Mouse (Mus musculus): ENCODE data around the gene Lcp1. TPM values are rescaled to one million over a fixed set of nuclear protein-coding genes. Genes with fewer than 3 reads are reported as not detected.

The Lcp1 gene
- polyA plus RNA-seq, 1 experiment from 2014 or later = 16.6 TPM

DNA sequence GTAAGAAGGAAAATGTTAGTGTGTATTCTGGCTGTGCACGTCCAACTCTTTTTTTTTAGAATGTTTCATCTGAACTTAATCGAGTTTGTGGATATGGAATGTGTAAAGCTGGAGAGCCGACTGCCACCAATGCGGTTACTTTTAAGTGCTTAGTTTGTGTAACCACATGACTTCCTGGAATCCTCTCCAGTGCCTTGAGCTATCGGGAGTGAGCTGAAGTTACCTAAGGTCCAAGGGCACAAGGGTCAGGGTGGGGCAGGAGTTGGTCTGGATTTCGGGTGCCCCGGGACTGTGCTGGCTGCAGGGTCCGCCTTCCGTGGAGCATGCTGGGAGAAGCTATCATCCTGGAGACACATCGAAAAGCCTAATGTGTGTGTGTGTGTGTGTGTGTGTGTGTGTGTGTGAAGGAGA, 47.9 kb downstream of the Lcp1 start:
- WGBS = 89% methylated on average over 10 of the region's 10 CpGs

GRCm38 (mm10) chr14:75179255-75179963, 48.5 kb downstream of the Lcp1 start:
- no peak overlapping the region for H3K4me2 ChIP-seq (replicated peaks)
- H3K9me3 ChIP-seq = no peaks in the 10 kb centered on the region
- no peak overlapping the region for H3K4me3 ChIP-seq (replicated peaks)
- H3K27ac ChIP-seq = no peak overlapping the region
- no peaks in the 10 kb centered on the region for H3K4me1 ChIP-seq (replicated peaks)
- H3K9ac ChIP-seq (replicated peaks) = no peak overlapping the region
- H3K36me3 ChIP-seq = no peaks in the 10 kb centered on the region
- ATAC-seq = no peak
- 82% methylated on average over 20 of the region's 20 CpGs for WGBS
- H3K27me3 ChIP-seq = no peaks in the 10 kb centered on the region

More for the DNA sequence above, 47.9 kb downstream of the Lcp1 start:
- no peak for ATAC-seq
- no peak overlapping the region for H3K4me2 ChIP-seq (replicated peaks)
- H3K27ac ChIP-seq = no peak overlapping the region
- H3K36me3 ChIP-seq = no peaks in the 10 kb centered on the region
- no peak overlapping the region for H3K4me3 ChIP-seq (replicated peaks)
- no peaks in the 10 kb centered on the region for H3K4me1 ChIP-seq (replicated peaks)
- H3K27me3 ChIP-seq = no peaks in the 10 kb centered on the region
- no peaks in the 10 kb centered on the region for H3K9me3 ChIP-seq
- no peak overlapping the region for H3K9ac ChIP-seq (replicated peaks)

DNA sequence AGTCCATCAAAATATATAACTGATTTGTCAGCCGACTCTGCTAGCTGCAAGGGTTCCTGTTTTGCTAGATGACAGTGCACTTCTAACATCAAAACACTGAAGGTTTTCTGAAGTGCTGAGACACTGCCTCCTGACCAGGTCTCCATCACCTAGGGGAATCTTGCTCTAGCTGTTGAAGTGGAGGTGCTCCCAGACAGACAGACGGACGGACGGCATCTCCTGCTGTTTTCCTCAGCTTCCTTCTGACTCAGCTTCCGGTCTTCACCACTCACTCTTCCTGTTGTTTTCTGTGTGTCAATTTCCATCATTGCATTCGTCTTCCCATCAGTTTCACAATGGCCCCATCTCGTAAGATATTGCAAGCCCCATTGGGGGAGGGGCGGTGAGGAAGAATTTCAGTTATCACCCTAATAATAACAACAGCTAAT, 49.7 kb downstream of the Lcp1 start:
- WGBS = 92% methylated on average over 8 of the region's 8 CpGs
- H3K36me3 ChIP-seq = no peaks in the 10 kb centered on the region

DNA sequence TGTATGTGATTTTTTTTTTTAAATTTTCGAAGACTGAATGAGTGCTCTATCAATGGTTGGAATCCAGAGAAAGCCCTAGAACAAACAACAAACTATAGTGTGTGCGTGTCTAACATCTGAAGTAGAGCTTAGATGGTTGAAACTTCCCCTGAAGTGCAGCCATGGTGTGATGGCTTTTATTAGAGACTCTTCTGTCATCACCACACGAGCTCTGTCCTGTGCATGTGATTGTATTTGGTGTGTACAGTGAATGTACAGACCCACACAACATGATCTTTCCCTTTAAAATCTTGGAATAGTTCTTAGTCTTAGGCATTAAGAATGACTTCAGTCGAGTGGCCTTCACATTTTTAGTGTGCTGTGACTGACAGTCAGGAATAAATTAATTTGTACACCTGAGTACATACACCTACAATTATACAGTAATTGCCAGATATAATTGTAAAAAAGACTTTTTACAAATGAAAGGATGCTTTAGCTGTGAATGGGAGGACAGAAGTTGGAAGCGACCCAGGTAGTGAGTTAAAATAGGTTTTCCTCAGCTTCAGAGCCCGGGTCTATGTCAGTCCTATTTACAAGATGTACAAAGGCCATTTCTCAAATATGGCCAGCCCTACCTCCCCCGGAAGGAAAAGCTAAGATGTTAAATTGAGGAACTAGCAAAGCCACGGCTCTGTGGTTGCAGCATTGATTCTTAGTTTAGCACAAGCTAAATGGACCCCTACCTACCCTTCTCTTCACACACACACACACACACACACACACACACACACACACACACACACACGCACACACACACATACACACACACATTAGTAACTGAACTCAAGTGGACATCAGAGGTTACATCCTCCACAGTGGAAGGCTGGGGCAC, 50.4 kb downstream of the Lcp1 start:
- Histone ChIP-seq H3K36me3 (no peaks in the 10 kb centered on the region), H3K9me3 (no peaks in the 10 kb centered on the region), H3K4me3 (replicated peaks) (no peak overlapping the region), H3K27me3 (no peaks in the 10 kb centered on the region), H3K9ac (replicated peaks) (no peak overlapping the region), H3K27ac (no peak overlapping the region), H3K4me1 (replicated peaks) (no peaks in the 10 kb centered on the region), H3K4me2 (replicated peaks) (no peak overlapping the region)
- 85% methylated on average over 9 of the region's 9 CpGs for WGBS
- no peak for ATAC-seq

More for the DNA sequence above, 49.7 kb downstream of the Lcp1 start:
- no peak overlapping the region for H3K9ac ChIP-seq (replicated peaks)
- no peak overlapping the region for H3K4me3 ChIP-seq (replicated peaks)
- H3K4me2 ChIP-seq (replicated peaks) = no peak overlapping the region
- no peak overlapping the region for H3K27ac ChIP-seq
- no peaks in the 10 kb centered on the region for H3K4me1 ChIP-seq (replicated peaks)
- no peak for ATAC-seq
- no peaks in the 10 kb centered on the region for H3K27me3 ChIP-seq
- H3K9me3 ChIP-seq = no peaks in the 10 kb centered on the region

- no peak overlapping the region for H3K4me3 ChIP-seq (replicated peaks)
- no peaks in the 10 kb centered on the region for H3K27me3 ChIP-seq
- H3K4me1 ChIP-seq (replicated peaks) = no peaks in the 10 kb centered on the region
- H3K27ac ChIP-seq = no peak overlapping the region
- H3K36me3 ChIP-seq = no peaks in the 10 kb centered on the region
- no peak overlapping the region for H3K4me2 ChIP-seq (replicated peaks)
- WGBS = 83% methylated on average over 4 of the region's 4 CpGs
- no peaks in the 10 kb centered on the region for H3K9me3 ChIP-seq
- H3K9ac ChIP-seq (replicated peaks) = no peak overlapping the region
- ATAC-seq = no peak
These were observed 51.5 kb downstream of the Lcp1 start for GRCm38 (mm10) chr14:75182378-75182777.

GRCm38 (mm10) chr14:75182831-75183230, 51.9 kb downstream of the Lcp1 start:
- no peaks in the 10 kb centered on the region for H3K9me3 ChIP-seq
- H3K27me3 ChIP-seq = no peaks in the 10 kb centered on the region
- H3K9ac ChIP-seq (replicated peaks) = no peak overlapping the region
- H3K36me3 ChIP-seq = no peaks in the 10 kb centered on the region
- 90% methylated on average over 5 of the region's 5 CpGs for WGBS
- H3K4me1 ChIP-seq (replicated peaks) = no peaks in the 10 kb centered on the region
- H3K27ac ChIP-seq = no peak overlapping the region
- no peak overlapping the region for H3K4me3 ChIP-seq (replicated peaks)
- no peak for ATAC-seq
- no peak overlapping the region for H3K4me2 ChIP-seq (replicated peaks)

DNA sequence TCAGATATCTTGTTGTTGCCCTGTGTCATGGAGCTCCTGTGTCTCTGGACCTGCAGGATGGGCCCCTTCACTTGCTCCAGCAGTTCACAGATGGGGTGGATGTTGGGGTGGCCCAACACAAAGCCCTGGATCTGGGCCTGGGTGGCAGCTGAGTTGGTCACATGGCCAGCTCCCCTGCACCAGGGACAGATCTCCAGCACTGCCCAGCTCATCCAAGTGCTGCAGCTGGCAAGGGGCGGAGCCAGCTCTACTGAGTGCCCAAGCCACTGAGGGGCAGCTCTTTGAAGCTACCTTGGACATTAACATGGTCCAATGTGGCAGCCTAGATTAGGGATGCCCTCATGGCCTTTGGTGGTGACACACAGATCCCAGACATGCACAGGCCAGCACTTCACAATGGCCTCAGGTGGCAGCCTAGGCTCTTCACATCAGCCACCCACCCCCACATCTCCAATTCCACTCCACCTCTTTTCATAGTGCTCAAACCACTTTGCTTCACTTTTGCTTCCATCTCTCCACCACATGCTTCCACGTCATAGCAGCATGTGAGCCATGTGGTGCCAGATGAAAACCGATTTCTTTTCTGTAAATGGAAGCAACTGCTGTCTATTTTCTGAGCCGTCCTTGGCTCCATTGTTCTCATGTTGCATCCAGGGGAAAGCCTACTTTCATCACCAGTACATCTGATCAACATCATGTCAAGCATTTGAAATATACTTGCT, 53.3 kb downstream of the Lcp1 start:
- 84% methylated on average over 4 of the region's 4 CpGs for WGBS
- no peak for ATAC-seq

DNA sequence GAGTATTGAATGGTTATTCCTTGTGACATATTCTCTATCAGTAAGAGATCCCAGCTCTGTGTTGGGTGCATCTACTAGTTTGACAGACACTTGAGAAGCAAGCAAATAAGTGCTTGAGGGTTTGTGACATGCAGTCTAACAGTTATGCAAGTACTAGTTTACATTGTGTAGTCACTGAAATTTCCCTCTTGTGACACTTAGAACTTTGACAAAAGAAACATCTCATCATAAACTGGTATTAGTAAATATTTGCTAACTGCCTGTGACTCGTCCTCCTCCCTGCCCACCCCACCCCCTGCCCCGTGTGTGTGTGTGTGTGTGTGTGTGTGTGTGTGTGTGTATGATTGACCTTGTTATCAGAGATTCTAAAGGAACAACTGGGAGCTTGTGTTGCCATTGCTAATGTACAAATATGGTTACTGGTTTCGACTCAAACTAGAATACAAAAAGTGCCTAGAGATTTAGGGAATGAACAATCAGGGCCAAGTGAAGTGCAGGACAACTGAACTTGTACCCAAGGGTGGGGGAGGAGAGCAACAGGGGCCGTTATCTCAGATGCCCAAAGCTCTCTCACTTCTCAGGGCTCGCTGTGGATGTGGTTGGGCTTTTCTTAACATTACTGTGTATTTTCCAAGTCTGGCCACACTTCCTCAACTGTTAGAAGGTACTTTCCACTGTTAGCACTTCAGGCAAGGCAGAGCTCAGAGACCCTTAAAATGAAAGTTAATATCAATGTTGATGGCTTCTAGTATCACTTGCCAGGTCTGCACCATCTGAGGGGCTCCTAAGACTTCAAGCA, 55.1 kb downstream of the Lcp1 start:
- no peak overlapping the region for H3K9ac ChIP-seq (replicated peaks)
- H3K4me2 ChIP-seq (replicated peaks) = no peak overlapping the region
- H3K27me3 ChIP-seq = no peaks in the 10 kb centered on the region
- H3K4me1 ChIP-seq (replicated peaks) = no peaks in the 10 kb centered on the region
- no peak overlapping the region for H3K27ac ChIP-seq
- H3K36me3 ChIP-seq = no peaks in the 10 kb centered on the region
- 86% methylated on average over 5 of the region's 5 CpGs for whole genome bisulfite sequencing
- no peaks in the 10 kb centered on the region for H3K9me3 ChIP-seq
- ATAC-seq = no peak
- no peak overlapping the region for H3K4me3 ChIP-seq (replicated peaks)

More for the DNA sequence above, 53.3 kb downstream of the Lcp1 start:
- Histone ChIP-seq H3K4me1 (replicated peaks) (no peaks in the 10 kb centered on the region), H3K9me3 (no peaks in the 10 kb centered on the region), H3K36me3 (no peaks in the 10 kb centered on the region), H3K27ac (no peak overlapping the region), H3K27me3 (no peaks in the 10 kb centered on the region), H3K4me3 (replicated peaks) (no peak overlapping the region), H3K4me2 (replicated peaks) (no peak overlapping the region), H3K9ac (replicated peaks) (no peak overlapping the region)

- no peaks in the 10 kb centered on the region for H3K27me3 ChIP-seq
- 84% methylated on average over 8 of the region's 8 CpGs for WGBS
- ATAC-seq = no peak
- H3K4me2 ChIP-seq (replicated peaks) = no peak overlapping the region
- no peaks in the 10 kb centered on the region for H3K36me3 ChIP-seq
- no peak overlapping the region for H3K27ac ChIP-seq
- no peaks in the 10 kb centered on the region for H3K9me3 ChIP-seq
- H3K4me1 ChIP-seq (replicated peaks) = no peaks in the 10 kb centered on the region
- H3K9ac ChIP-seq (replicated peaks) = no peak overlapping the region
- H3K4me3 ChIP-seq (replicated peaks) = no peak overlapping the region
These were observed 56.0 kb downstream of the Lcp1 start for GRCm38 (mm10) chr14:75186858-75187415.

DNA sequence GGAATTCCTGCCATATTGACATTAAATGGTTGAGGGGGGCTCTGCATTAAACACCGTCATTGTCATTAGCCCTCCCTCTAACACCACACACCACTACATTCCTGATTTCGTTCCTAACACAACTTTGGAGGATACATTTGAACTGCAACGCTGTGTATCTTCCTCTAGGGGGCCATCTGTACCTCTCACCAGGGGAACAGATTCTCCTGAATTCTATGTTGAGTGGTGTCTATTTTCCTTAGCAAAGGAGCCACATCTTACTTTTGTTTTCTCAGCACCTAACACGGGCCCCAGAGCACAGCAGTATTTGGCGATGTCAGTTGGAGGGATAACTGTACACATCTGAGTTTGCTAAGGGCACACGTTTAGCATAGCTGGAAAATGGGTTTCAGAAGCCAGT, 57.6 kb downstream of the Lcp1 start:
- 71% methylated on average over 6 of the region's 6 CpGs for WGBS

DNA sequence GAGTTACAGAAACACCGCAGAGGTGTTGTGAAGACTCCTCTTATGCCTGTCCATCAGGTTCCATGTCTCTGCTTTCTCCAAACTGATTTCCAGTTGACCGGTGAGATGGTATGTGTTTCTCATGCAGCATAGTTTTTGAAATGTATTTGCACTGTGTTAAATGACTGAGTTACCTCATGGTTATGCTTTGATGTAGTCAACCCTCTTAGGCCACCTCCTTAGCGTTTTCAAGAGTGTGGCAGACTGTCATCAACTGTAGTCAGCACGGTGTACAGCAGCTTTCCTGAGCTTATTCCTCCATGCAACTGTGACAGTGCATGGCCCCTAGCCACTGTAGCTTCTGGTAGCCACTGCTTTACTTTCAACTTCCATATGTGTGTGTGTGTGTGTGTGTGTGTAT, 58.1 kb downstream of the Lcp1 start:
- H3K36me3 ChIP-seq = no peaks in the 10 kb centered on the region
- H3K9me3 ChIP-seq = no peaks in the 10 kb centered on the region
- no peak overlapping the region for H3K4me3 ChIP-seq (replicated peaks)
- no peak overlapping the region for H3K4me2 ChIP-seq (replicated peaks)
- WGBS = 93% methylated on average over 4 of the region's 4 CpGs
- no peaks in the 10 kb centered on the region for H3K4me1 ChIP-seq (replicated peaks)
- H3K9ac ChIP-seq (replicated peaks) = no peak overlapping the region
- no peak overlapping the region for H3K27ac ChIP-seq
- H3K27me3 ChIP-seq = no peaks in the 10 kb centered on the region
- ATAC-seq = no peak

More for the DNA sequence above, 57.6 kb downstream of the Lcp1 start:
- H3K9ac ChIP-seq (replicated peaks) = no peak overlapping the region
- H3K27me3 ChIP-seq = no peaks in the 10 kb centered on the region
- H3K9me3 ChIP-seq = no peaks in the 10 kb centered on the region
- no peak overlapping the region for H3K27ac ChIP-seq
- ATAC-seq = no peak
- H3K4me3 ChIP-seq (replicated peaks) = no peak overlapping the region
- no peak overlapping the region for H3K4me2 ChIP-seq (replicated peaks)
- H3K36me3 ChIP-seq = no peaks in the 10 kb centered on the region
- no peaks in the 10 kb centered on the region for H3K4me1 ChIP-seq (replicated peaks)
